Mouse (Mus musculus) lung, adult 2 months (tissue): ENCODE data around the gene Cfap61.

Experiments used
- CTCF ChIP-seq: fragments of 200-500 bp; IDR thresholded peaks from 2 replicates; pipeline ENCODE4 v1.5.1; 2011; ENCODE audit warnings: mild to moderate bottlenecking, low read length, control low read depth; ENCODE audit not compliant: insufficient read depth
- POLR2A ChIP-seq: fragments of 200-500 bp; IDR thresholded peaks from 2 replicates; pipeline ENCODE4 v1.6.1; 2011; ENCODE audit warnings: low read depth, mild to moderate bottlenecking, control low read depth, low read length, borderline replicate concordance; ENCODE audit errors: extremely low read depth

GRCm38 (mm10) chr2:146087411-146087810, 152.8 kb downstream of the Cfap61 start:
- TF ChIP-seq CTCF (no peak), POLR2A (no peak)
